Mouse (Mus musculus) telencephalon, adult 2 months (tissue): ENCODE measurements around the gene Zbtb20.

Source experiments
- DNase-seq: peaks from one replicate; pipeline ENCODE4 v3.0.0-alpha.2; 2011; ENCODE audit warnings: low read depth, low spot score

The Zbtb20 gene

GRCm38 (mm10) chr16:43396849-43397628 is 521.4 kb downstream of the Zbtb20 start:
- no peak for DNase-seq

DNA sequence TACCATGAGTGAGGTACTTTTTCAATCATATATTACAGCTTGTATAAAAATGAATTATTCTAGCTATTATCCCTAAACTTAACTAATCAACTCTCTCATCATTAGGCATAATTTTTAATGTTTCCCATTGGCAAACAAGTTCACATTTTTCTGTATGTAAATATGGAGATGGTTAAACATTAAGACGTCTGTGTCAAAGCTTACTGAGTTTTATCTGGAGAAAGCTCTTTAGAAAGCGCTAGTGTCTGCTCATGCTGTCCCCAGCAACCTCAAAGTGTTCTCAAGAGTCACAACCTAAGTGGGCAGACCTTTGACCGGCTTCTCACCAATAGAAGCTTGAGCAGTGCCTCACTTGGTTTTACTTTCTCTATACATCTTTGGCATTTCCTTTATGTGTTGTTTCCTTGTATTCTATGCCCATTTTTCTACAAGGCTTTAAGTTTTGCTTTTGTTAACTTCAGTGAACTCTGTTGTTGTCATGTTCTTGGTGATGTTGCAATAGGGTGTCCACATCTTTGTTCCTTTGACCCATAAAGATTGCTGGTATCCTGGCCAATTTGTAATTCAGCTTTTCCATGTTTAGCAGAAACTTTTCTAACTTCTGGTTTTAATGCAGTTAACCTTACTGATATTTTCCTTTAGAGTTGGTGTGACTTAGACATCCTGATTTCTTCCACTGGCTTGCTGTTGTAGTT is 522.1 kb downstream of the Zbtb20 start:
- DNase-seq, result no peak

- no peak for DNase-seq
Observed at GRCm38 (mm10) chr16:43399428-43399827, 523.7 kb downstream of the Zbtb20 start.

- no peak for DNase-seq
Observed at GRCm38 (mm10) chr16:43400046-43400445, 524.4 kb downstream of the Zbtb20 start.

- no peak for DNase-seq
Observed at GRCm38 (mm10) chr16:43400949-43401348, 525.3 kb downstream of the Zbtb20 start.

- DNase-seq, result no peak
Observed at GRCm38 (mm10) chr16:43402888-43403287, 527.2 kb downstream of the Zbtb20 start.

DNA sequence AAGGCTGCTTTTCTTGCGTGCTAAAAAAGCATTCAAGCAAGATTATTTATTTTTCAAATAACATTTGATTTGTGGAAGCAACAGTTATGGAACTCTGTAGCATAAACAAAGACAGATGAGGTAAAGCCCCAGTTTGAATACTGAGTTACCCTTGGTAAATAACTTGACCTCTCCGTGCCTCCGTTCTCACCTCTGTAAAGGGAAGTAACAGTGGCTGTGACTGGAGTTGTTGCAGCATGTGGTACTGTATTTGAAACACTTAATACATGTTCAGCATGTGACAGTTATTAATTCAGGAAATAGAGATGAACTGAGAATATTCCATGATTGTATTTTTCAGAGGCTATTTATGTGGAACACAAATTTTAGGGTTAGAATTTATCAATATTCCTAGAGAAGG is 529.4 kb downstream of the Zbtb20 start:
- no peak for DNase-seq

GRCm38 (mm10) chr16:43407594-43408142 is 532.0 kb downstream of the Zbtb20 start:
- no peak for DNase-seq

DNA sequence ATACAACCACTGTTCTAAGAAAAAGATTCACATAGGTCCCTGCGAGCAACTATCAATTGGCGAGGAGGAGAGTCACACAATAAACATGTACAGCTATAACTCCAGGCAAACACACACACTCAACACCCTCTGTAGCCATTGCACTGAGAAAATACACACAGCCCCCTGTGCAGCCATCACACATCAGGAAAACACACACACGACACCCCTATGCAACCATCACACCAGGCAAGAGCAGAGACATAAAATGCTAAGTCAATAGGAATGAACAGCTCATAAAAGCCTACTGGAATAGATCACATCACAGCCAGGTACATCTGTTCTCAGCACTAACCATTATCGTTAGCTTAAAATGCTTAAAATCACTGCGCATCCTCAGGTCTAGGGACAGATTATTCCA is 532.9 kb downstream of the Zbtb20 start:
- DNase-seq, result no peak

- DNase-seq, result no peak
Observed at GRCm38 (mm10) chr16:43409108-43409909, 533.6 kb downstream of the Zbtb20 start.

DNA sequence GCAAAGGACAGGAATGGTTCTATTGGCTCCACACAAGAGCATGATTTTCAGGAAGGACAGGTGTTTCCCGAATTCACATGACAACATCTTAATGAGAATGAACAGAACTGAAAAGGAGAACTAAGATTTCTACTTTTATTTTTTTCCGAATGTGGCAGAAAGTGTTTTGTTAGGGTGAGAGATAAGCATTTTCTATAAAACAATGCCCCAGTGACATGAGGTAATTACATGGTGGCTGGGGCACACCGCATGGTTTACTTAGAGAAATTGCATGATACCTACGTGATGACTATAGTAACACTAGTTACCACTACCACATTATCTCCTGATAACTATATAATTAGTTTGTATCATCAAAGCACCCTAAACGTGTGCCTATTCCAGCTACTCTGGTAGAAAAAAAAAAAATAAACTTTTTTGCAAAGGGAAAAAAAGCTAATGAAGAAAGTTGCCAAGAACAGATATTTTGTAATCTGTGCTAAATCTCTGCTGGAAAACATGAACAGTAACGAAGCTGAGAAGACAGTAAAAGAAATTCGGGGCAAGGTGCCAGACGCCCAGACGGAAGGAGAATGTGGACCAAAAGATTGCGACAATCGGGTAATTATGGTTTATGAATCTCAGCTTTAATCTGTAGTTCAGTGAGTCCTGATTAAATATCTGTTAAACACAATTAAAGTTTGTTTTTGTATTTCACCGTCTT is 534.4 kb downstream of the Zbtb20 start:
- peak; percentile 26 for DNase-seq

DNA sequence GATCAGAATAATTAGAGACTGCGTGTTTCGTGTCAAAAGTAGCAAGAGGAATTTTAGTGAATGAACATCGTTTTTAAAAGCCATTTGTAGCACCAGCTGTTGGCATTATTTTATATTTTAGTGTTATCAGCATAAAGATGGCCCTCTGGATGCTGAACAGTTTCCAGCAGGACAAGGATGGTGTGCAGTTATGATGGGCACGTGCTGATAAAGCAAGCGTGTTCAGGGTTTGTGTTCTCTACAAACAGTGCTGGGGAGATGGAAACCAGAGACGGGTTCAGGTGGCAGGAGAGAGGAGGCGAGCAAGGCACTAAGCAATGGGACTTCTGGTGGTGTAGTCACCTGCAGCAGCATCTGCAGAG is 534.9 kb downstream of the Zbtb20 start:
- DNase-seq, result no peak

- no peak for DNase-seq
Observed at GRCm38 (mm10) chr16:43415864-43416263, 540.2 kb downstream of the Zbtb20 start.

- no peak for DNase-seq
Observed at GRCm38 (mm10) chr16:43419923-43420322, 544.2 kb downstream of the Zbtb20 start.

DNA sequence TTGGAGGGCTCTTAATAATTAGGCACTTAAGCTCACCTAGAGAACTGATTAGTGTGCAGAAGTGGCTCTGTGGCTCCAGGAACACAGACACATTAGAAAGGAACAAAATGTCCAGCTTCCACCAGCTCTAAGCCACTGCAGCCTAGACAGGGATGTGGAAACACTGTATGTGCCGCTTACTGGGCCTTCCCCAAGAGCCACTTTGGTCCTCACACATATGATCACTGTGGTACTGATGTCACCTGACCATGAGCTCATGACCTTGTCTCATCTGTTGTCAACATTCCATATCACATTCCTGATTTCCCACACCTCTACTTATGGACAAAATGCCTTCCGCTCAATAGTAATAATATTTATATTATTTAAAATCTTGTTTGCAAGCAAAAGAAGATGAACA is 553.3 kb downstream of the Zbtb20 start:
- no peak for DNase-seq

DNA sequence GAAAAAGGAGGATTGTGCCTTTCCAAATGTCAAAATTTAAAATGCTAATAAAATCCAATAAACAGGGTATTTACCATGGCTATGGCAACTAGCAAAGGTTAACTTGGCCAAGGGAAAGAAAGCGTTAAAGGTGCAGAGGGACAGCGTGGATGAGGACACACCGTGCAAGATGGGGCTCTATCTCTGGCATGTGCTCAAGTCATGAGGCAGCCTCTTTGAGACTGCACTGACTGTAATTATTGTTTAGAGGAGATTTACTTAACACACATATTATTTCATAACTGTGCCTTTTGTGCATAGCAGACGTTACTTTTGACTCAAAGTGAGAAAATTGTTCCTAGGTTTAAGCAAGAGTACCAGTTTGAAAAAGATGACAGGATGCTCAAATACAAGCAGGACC is 554.3 kb downstream of the Zbtb20 start:
- DNase-seq, result no peak

DNA sequence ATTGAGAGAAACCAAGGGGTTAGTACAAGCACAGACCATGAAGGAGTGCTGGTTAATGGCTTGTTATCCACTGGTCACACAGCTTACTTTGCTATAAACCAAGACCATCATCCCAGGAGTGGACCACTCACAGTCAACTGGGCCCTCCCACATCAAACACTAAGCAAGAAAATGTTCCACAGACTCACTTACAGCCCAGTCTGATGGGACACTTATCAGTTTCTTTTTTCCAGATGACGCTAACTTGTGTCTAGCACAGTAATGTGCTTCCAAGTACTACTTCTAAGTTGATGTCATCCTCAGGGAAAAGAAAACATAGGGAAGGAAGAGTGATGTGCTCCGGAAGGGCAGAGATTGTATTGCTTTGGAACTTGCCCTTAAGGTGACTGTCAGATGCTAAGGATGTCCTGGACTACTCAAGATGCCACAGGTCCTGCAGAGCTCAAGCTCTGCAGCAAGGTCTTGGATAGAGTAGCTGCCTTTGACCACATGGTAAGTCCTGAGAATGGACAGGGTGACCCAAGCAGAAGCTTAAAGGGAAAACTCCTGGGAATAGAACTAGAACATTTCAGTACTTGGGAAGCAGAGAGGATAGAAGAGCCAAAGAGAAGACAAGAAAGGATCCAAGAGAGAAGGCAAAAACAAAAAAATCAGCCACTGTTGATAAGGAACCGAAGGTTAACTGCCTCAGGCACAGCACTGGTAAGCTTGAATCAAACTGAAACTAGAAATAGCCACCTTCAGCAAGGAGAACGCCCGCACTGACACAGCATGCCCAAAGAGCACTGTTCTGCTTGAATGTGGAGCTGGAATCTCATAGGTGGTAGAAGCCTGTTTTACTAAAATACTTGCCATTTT is 556.1 kb downstream of the Zbtb20 start:
- DNase-seq, result no peak

DNA sequence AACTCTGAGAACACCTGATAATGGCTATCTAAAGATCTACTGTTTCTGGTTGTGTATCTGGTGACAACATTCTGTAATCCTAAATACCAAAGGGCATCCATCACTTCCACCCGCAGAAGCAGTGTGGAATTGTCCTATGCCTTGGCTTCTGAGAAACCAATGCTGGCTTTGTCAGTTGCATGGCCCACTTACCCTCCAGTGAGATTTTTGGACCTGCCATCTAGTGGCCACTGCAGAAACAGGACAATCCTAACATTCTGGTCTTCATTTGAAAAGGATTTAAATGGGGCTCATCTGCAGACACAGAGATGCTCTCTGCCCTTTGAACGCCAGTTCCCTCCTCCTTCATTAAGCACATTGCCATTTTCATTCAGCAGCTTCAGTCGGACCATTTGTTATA is 559.3 kb downstream of the Zbtb20 start:
- no peak for DNase-seq

GRCm38 (mm10) chr16:43438878-43439371 is 563.2 kb downstream of the Zbtb20 start:
- no peak for DNase-seq

GRCm38 (mm10) chr16:43441392-43441791 is 565.7 kb downstream of the Zbtb20 start:
- no peak for DNase-seq
